Mouse (Mus musculus) MEL (cell line): Measurements from ENCODE around the gene Zfp512b. TPM values are rescaled to one million over a fixed set of nuclear protein-coding genes. Genes with fewer than 3 reads are reported as not detected.
A peak's percentile ranks its signal among the peaks of the same experiment; 100 is the strongest.

Source experiments
- DNase-seq: peaks from one replicate; pipeline ENCODE4 v3.0.0; 2011; ENCODE audit warnings: low read depth, low spot score
- H3K27ac ChIP-seq: 2 replicates; pipeline ENCODE4 v1.5.1; 2012; ENCODE audit warnings: low read depth, mild to moderate bottlenecking, control low read depth, low read length, moderate library complexity; ENCODE audit not compliant: control insufficient read depth
- H3K27me3 ChIP-seq, 2 experiments: fragments of 150-350 bp in 1 of 2; sonication (generic) in 1 of 2; 2 replicates each; pipeline ENCODE4 v1.6.1; 2012; ENCODE audit warnings: low read length in 2 of 2, mild to moderate bottlenecking in 2 of 2, improper control_type of control experiment in 1 of 2, moderate library complexity in 1 of 2; ENCODE audit not compliant: insufficient read depth in 2 of 2, control insufficient read depth in 1 of 2
- H3K36me3 ChIP-seq, 2 experiments: 2 replicates each; pipeline ENCODE4 v1.6.1; 2012 to 2014; ENCODE audit warnings: low read length in 2 of 2, improper control_type of control experiment in 1 of 2, inconsistent platforms in 1 of 2, mild to moderate bottlenecking in 1 of 2; ENCODE audit not compliant: insufficient read depth in 2 of 2, control insufficient read depth in 1 of 2
- H3K4me1 ChIP-seq, 2 experiments: fragments of 150-350 bp in 1 of 2; sonication (generic) in 1 of 2; 2 replicates each; pipeline ENCODE4 v1.6.1; 2012; ENCODE audit warnings: low read length in 2 of 2, improper control_type of control experiment in 1 of 2, mild to moderate bottlenecking in 1 of 2; ENCODE audit not compliant: insufficient read depth in 2 of 2, control insufficient read depth in 1 of 2
- H3K4me3 ChIP-seq, 2 experiments: fragments of 150-350 bp in 1 of 2; sonication (generic) in 1 of 2; 2 replicates each; pipeline ENCODE4 v1.5.1; 2012; ENCODE audit warnings: low read depth in 2 of 2, low read length in 2 of 2, mild to moderate bottlenecking in 2 of 2, moderate library complexity in 2 of 2, control low read depth in 1 of 2, improper control_type of control experiment in 1 of 2; ENCODE audit not compliant: control insufficient read depth in 1 of 2, insufficient read depth in 1 of 2
- H3K79me2 ChIP-seq: 2 replicates; pipeline ENCODE4 v1.6.1; 2012; ENCODE audit warnings: mild to moderate bottlenecking, low read length, moderate library complexity; ENCODE audit not compliant: control insufficient read depth, poor library complexity, insufficient read depth
- H3K9ac ChIP-seq: 2 replicates; pipeline ENCODE4 v1.6.1; 2012; ENCODE audit warnings: low read depth, mild to moderate bottlenecking, control low read depth, low read length, moderate library complexity; ENCODE audit not compliant: control insufficient read depth, poor library complexity, severe bottlenecking
- H3K9me3 ChIP-seq: fragments of 150-350 bp; sonication (generic); replicated peaks from 2 replicates; pipeline ENCODE4 v1.6.1; 2012; ENCODE audit warnings: mild to moderate bottlenecking, low read length, improper control_type of control experiment, moderate library complexity; ENCODE audit not compliant: insufficient read depth
- BHLHE40 ChIP-seq: IDR thresholded peaks from 2 replicates; pipeline ENCODE4 v1.6.1; 2012; ENCODE audit warnings: low read depth, mild to moderate bottlenecking, inconsistent platforms, low read length, improper control_type of control experiment, borderline replicate concordance
- CHD1 ChIP-seq: IDR thresholded peaks from 2 replicates; pipeline ENCODE4 v1.6.1; 2012; ENCODE audit warnings: low read depth, mild to moderate bottlenecking, inconsistent platforms, low read length, improper control_type of control experiment
- CHD2 ChIP-seq: IDR thresholded peaks from 2 replicates; pipeline ENCODE4 v1.6.1; 2011; ENCODE audit warnings: low read length, improper control_type of control experiment
- EP300 ChIP-seq, 2 experiments: IDR thresholded peaks; 2 replicates each; pipeline ENCODE4 v1.6.1; 2011; ENCODE audit warnings: improper control_type of control experiment in 2 of 2, low read length in 2 of 2, low read depth in 1 of 2, mild to moderate bottlenecking in 1 of 2
- ETS1 ChIP-seq: IDR thresholded peaks from 2 replicates; pipeline ENCODE4 v1.6.1; 2012; ENCODE audit warnings: low read depth, mild to moderate bottlenecking, inconsistent platforms, low read length, improper control_type of control experiment, moderate library complexity
- GATA1 ChIP-seq: IDR thresholded peaks from 2 replicates; pipeline ENCODE4 v1.6.1; 2011; ENCODE audit warnings: low read depth, low read length, improper control_type of control experiment
- HCFC1 ChIP-seq: IDR thresholded peaks from 2 replicates; pipeline ENCODE4 v1.6.1; 2012; ENCODE audit warnings: low read depth, mild to moderate bottlenecking, inconsistent platforms, low read length, improper control_type of control experiment, moderate library complexity
- KAT2A ChIP-seq: conservative IDR thresholded peaks from 2 replicates; pipeline ENCODE4 v1.6.1; 2012; ENCODE audit warnings: low read depth, low read length, improper control_type of control experiment, inconsistent platforms
- MAZ ChIP-seq: IDR thresholded peaks from 2 replicates; pipeline ENCODE4 v1.6.1; 2012; ENCODE audit warnings: low read depth, mild to moderate bottlenecking, inconsistent platforms, low read length, improper control_type of control experiment
- MEF2A ChIP-seq: IDR thresholded peaks from 2 replicates; pipeline ENCODE4 v1.6.1; 2014; ENCODE audit warnings: low read depth, mild to moderate bottlenecking, inconsistent platforms, low read length, improper control_type of control experiment; ENCODE audit not compliant: poor library complexity, insufficient replicate concordance, severe bottlenecking; ENCODE audit errors: extremely low read depth
- MXI1 ChIP-seq: IDR thresholded peaks from 2 replicates; pipeline ENCODE4 v1.6.1; 2011; ENCODE audit warnings: mild to moderate bottlenecking, low read depth, low read length, improper control_type of control experiment
- NELFE ChIP-seq: IDR thresholded peaks from 2 replicates; pipeline ENCODE4 v1.6.1; 2011; ENCODE audit warnings: low read depth, low read length, improper control_type of control experiment
- POLR2A ChIP-seq, 2 experiments: IDR thresholded peaks; 2 replicates each; pipeline ENCODE4 v1.6.1; 2011 to 2012; ENCODE audit warnings: low read length in 2 of 2, mild to moderate bottlenecking in 2 of 2, control low read depth in 1 of 2, improper control_type of control experiment in 1 of 2, low read depth in 1 of 2, moderate library complexity in 1 of 2; ENCODE audit not compliant: control insufficient read depth in 1 of 2, insufficient read depth in 1 of 2, poor library complexity in 1 of 2
- POLR2AphosphoS2 ChIP-seq: IDR thresholded peaks from 2 replicates; pipeline ENCODE4 v1.6.1; 2011; ENCODE audit warnings: low read length, improper control_type of control experiment
- RAD21 ChIP-seq: IDR thresholded peaks from 2 replicates; pipeline ENCODE4 v1.6.1; 2011; ENCODE audit warnings: mild to moderate bottlenecking, low read depth, low read length, improper control_type of control experiment
- RCOR1 ChIP-seq: IDR thresholded peaks from 2 replicates; pipeline ENCODE4 v1.6.1; 2012; ENCODE audit warnings: low read depth, mild to moderate bottlenecking, inconsistent platforms, low read length, improper control_type of control experiment
- SIN3A ChIP-seq: IDR thresholded peaks from 2 replicates; pipeline ENCODE4 v1.6.1; 2012; ENCODE audit warnings: low read length, improper control_type of control experiment, inconsistent platforms
- TAL1 ChIP-seq: IDR thresholded peaks from 2 replicates; pipeline ENCODE4 v1.6.1; 2012; ENCODE audit warnings: mild to moderate bottlenecking, inconsistent platforms, low read length, moderate library complexity, mixed read lengths
- TCF12 ChIP-seq: IDR thresholded peaks from 2 replicates; pipeline ENCODE4 v1.6.1; 2014; ENCODE audit warnings: low read depth, mild to moderate bottlenecking, inconsistent platforms, low read length, improper control_type of control experiment, moderate library complexity
- UBTF ChIP-seq: IDR thresholded peaks from 2 replicates; pipeline ENCODE4 v1.6.1; 2012; ENCODE audit warnings: low read depth, mild to moderate bottlenecking, inconsistent platforms, low read length, improper control_type of control experiment, moderate library complexity, borderline replicate concordance; ENCODE audit not compliant: insufficient read depth
- USF1 ChIP-seq: IDR thresholded peaks from 2 replicates; pipeline ENCODE4 v1.6.1; 2014; ENCODE audit warnings: low read depth, mild to moderate bottlenecking, inconsistent platforms, low read length, improper control_type of control experiment, moderate library complexity
- ZKSCAN1 ChIP-seq: IDR thresholded peaks from 2 replicates; pipeline ENCODE4 v1.6.1; 2012; ENCODE audit warnings: low read depth, mild to moderate bottlenecking, inconsistent platforms, low read length, improper control_type of control experiment, moderate library complexity
- polyA plus RNA-seq, 2 experiments: library from polyadenylated mRNA; stranded (reverse) in 1 of 2; unstranded in 1 of 2; fragments of >175 nt in 1 of 2; fragments of >200 nt in 1 of 2; gene quantifications; 2 replicates each; pipeline versions ENCODE4 v1.2.1 to v1.2.4; 2012; ENCODE audit warnings: low replicate concordance in 2 of 2, low read depth in 1 of 2; ENCODE audit not compliant: insufficient read length in 2 of 2, insufficient read depth in 1 of 2, missing spikeins in 1 of 2
- total RNA-seq: library from RNA; depleted of rRNA; stranded (reverse); fragments of 300-350 nt; gene quantifications from 2 replicates; pipeline ENCODE4 v1.2.3, GENCODE M21; 2012

Zfp512b gene
- total and polyA plus RNA-seq, 3 experiments = 15.5 to 37.6 TPM; not detected in 1

DNA sequence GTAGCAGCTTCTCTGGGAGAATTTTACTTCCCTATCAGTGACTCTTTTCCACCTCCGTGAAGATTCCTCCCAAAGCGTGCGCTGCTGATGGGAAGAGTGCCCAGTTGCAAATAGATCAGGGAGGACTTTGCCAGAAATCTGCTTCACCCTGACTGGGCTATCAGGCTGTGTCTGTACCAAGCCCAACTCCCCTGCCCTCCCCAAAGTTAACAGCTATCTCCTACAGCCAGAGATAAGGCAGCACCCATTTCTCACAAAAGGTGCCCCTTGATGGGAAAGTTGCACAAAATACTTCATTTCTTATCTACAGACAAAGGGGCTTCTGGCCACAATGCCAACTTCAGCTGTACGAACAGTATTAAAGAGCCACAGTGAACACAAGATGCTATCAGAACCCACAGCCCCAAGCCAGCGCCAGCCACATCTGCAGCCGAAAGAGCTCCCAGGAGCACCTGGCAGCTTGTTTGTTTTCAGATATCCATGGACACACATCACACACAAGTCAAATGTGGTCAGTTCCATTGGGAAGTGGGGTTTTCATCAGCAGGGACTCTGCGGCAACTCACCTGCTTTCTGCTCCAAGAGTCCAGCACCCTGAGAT, 14.5 kb downstream of the Zfp512b start:
- TF ChIP-seq ETS1 (peak; percentile 88), UBTF (no peak), MAZ (no peak), MXI1 (peak; percentile 39; the same call in 1 of the 2 replicates), SIN3A (peak; percentile 65), POLR2AphosphoS2 (no peak), POLR2A (IDR thresholded peaks at IDR 0.05; ENCODE audit: control insufficient read depth in 1 of 2, insufficient read depth in 1 of 2, low read depth in 1 of 2, low read length in 2 of 2, poor library complexity in 1 of 2) (no peak), RCOR1 (0 out of 2 replicates have a peak, but pooled peaks have one; percentile 45), GATA1 (peak; percentile 69; the same call in 1 of the 2 replicates), BHLHE40 (peak; percentile 26; the same call in 1 of the 2 replicates), EP300 (IDR thresholded peaks at IDR 0.05; ENCODE audit: low read depth in 1 of 2, low read length in 2 of 2) (peak; percentile 56 to 61), TAL1 (peak; percentile 15; the same call in 1 of the 2 replicates), TCF12 (peak; percentile 79), USF1 (no peak), HCFC1 (no peak)
- Histone ChIP-seq H3K4me3 (no peak overlapping the region), H3K4me1 (peaks cover 18 to 20% of the 10 kb centered on the region in 2 experiments), H3K79me2 (peaks cover 8% of the 10 kb centered on the region), H3K9me3 (no peaks in the 10 kb centered on the region), H3K36me3 (peaks cover 0 to 22% of the 10 kb centered on the region in 2 experiments; a peak in 2 of 4 replicates), H3K27me3 (no peaks in the 10 kb centered on the region), H3K27ac (0 out of 2 replicates have a peak overlapping the region, but pooled peaks have one; percentile 2), H3K9ac (no peak overlapping the region)
- peak; percentile 57 for DNase-seq

DNA sequence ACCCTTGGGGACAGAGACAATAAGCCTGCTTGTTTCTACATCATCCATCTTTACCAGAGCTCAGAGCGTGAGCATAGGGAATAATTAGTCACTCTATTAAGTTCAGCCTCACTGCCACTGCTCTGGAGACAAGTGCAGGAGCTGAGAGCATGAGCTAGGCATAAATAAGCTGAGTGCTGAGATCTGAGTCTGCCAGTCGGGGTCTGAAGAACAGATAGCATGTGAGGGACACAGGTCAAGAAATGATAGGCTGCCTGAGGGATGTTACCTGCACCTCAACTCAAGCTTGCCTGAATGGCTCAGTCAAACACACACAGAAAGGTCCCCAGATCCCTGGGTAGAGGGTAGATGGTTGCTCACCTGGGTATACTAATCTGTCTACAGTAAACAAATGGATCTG, 15.5 kb downstream of the Zfp512b start:
- H3K9ac ChIP-seq = no peak overlapping the region
- H3K79me2 ChIP-seq = peaks cover 8% of the 10 kb centered on the region
- H3K36me3 ChIP-seq = peaks cover 0 to 21% of the 10 kb centered on the region in 2 experiments; a peak in 2 of 4 replicates
- peaks cover 17 to 20% of the 10 kb centered on the region in 2 experiments for H3K4me1 ChIP-seq
- H3K4me3 ChIP-seq = no peak overlapping the region
- TF ChIP-seq NELFE (no peak), ZKSCAN1 (no peak), TAL1 (no peak), CHD2 (no peak), MAZ (no peak), MEF2A (no peak), CHD1 (no peak), KAT2A (no peak), RAD21 (no peak)
- no peaks in the 10 kb centered on the region for H3K27me3 ChIP-seq
- H3K9me3 ChIP-seq = no peaks in the 10 kb centered on the region
- DNase-seq = no peak
- no peak overlapping the region for H3K27ac ChIP-seq
